Mouse (Mus musculus): ENCODE results near the gene Acta2. TPM values are rescaled to one million over a fixed set of nuclear protein-coding genes. Genes with fewer than 3 reads are reported as not detected.
"Not testable (repeated sequence)": the region's sequence is repeated elsewhere in the genome, so short reads cannot be mapped to it uniquely, and the experiment has no call there.

Acta2 gene
- polyA plus RNA-seq, 1 experiment = 39.0 TPM

GRCm38 (mm10) chr19:34212489-34213250, 42.7 kb downstream of the Acta2 start:
- no peak for TF ChIP-seq CTCF (IDR thresholded peaks at IDR 0.05; ENCODE audit: extremely low read depth, insufficient read depth, low read length)
- TF ChIP-seq POLR2A (IDR thresholded peaks at IDR 0.05; ENCODE audit: extremely low read depth, insufficient read depth, low read length) = no peak
- peaks cover 1% of the 10 kb centered on the region for H3K4me1 ChIP-seq (ENCODE audit: control insufficient read depth, insufficient read depth, low read length)
- H3K4me3 ChIP-seq (ENCODE audit: insufficient read depth, low read length) = no peak overlapping the region
- H3K27ac ChIP-seq (ENCODE audit: insufficient read depth, low read length) = no peak overlapping the region

DNA sequence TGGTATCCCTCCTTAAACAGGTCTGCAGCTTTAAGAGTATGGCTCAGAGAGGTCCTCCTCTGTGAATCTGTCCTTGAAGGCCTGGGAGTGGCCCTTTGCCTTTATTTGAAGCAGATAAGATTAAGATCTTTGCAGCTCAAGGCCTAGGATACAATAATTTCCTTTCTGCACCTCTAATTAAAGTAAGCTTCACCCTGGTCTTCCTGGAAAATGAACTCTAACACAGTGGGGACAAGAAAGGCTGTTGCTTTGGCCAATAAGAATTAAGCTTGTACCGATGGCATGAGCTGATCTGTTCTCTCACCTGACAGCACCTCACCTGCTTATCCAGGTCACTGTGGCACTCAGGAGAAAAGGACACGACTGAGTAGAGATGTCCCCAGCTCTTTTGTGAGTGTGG, 44.5 kb downstream of the Acta2 start:
- no peak overlapping the region for H3K4me3 ChIP-seq (ENCODE audit: insufficient read depth, low read length)
- H3K27ac ChIP-seq (ENCODE audit: insufficient read depth, low read length) = no peak overlapping the region
- TF ChIP-seq CTCF (IDR thresholded peaks at IDR 0.05; ENCODE audit: extremely low read depth, insufficient read depth, low read length) (no peak), POLR2A (IDR thresholded peaks at IDR 0.05; ENCODE audit: extremely low read depth, insufficient read depth, low read length) (no peak)
- peaks cover 2% of the 10 kb centered on the region; the same call in 1 of the 2 replicates for H3K4me1 ChIP-seq (ENCODE audit: control insufficient read depth, insufficient read depth, low read length)

DNA sequence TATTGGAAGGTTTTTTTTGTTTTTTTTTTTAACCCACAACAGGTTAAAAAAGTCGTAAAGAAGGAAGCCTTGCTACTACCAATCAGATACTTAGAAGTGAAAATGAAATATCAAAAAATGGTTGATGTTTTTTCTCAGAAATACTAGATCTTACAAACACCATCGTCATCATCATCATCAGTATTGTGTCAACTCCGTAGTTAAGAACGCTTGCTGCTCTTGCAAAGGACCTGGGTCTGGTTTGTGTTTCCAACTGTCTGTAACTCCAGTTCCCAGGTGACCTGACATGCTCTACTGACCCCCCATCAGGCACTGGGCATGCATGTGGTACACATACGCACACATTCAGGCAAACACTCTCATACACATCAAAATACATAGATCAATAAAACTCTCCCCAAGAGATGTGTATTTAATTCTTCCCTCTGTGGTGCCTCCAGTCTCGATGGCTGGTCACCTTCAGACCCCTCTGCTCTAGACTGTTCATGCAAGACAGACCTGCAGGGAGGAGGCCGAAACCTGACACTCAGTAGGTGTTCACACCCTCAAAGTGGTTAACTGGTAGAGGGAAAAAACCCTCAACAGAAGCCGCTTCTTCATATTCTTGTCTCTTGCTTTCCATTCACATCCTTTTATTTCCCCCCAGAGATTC, 45.3 kb downstream of the Acta2 start:
- TF ChIP-seq CTCF (IDR thresholded peaks at IDR 0.05; ENCODE audit: extremely low read depth, insufficient read depth, low read length) = no peak
- no peak for TF ChIP-seq POLR2A (IDR thresholded peaks at IDR 0.05; ENCODE audit: extremely low read depth, insufficient read depth, low read length)
- Histone ChIP-seq H3K4me1 (ENCODE audit: control insufficient read depth, insufficient read depth, low read length) (peaks cover 2% of the 10 kb centered on the region; the same call in 1 of the 2 replicates), H3K27ac (ENCODE audit: insufficient read depth, low read length) (no peak overlapping the region), H3K4me3 (ENCODE audit: insufficient read depth, low read length) (no peak overlapping the region)

- Histone ChIP-seq H3K4me3 (ENCODE audit: insufficient read depth, low read length) (no peak overlapping the region), H3K4me1 (ENCODE audit: control insufficient read depth, insufficient read depth, low read length) (peaks cover 2% of the 10 kb centered on the region; the same call in 1 of the 2 replicates), H3K27ac (ENCODE audit: insufficient read depth, low read length) (no peak overlapping the region)
- TF ChIP-seq POLR2A (IDR thresholded peaks at IDR 0.05; ENCODE audit: extremely low read depth, insufficient read depth, low read length) (no peak), CTCF (IDR thresholded peaks at IDR 0.05; ENCODE audit: extremely low read depth, insufficient read depth, low read length) (no peak)
These were observed 46.4 kb downstream of the Acta2 start for GRCm38 (mm10) chr19:34209031-34209430.

DNA sequence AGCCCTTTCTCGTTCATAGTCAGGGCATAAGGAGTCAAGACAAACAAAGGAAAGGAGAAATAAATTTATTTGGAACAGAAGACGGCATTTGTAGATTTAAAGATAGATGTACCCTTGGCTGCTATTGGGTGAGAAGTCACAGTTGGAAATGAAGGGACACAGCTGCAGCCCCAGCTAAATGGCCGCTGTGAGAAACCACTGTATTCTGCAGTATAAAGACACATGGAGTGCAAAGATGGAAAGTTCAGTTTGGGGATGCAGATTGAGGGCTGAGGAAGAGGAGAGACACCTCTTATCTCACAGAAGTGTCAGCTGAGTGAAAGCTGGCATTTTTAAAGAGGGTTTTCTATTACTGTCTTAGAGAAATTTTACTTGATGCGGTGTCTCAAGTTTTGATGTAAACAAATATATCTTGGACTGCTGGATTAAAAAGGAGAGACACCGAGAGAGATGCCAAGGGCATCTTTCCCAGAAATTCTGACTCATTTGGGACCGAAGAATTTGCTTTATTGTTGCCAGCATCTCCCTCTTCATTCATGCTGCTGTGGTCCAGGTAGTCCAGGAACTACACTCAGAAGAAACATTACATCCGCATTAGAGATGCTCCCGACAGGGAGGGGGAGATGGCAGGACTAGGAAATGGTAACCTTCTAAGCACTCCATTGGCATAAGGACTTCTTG, 48.5 kb downstream of the Acta2 start:
- H3K4me1 ChIP-seq (ENCODE audit: control insufficient read depth, insufficient read depth, low read length) = peaks cover 2% of the 10 kb centered on the region; the same call in 1 of the 2 replicates
- H3K4me3 ChIP-seq (ENCODE audit: insufficient read depth, low read length) = no peak overlapping the region
- TF ChIP-seq POLR2A (IDR thresholded peaks at IDR 0.05; ENCODE audit: extremely low read depth, insufficient read depth, low read length) (no peak), CTCF (IDR thresholded peaks at IDR 0.05; ENCODE audit: extremely low read depth, insufficient read depth, low read length) (no peak)
- H3K27ac ChIP-seq (ENCODE audit: insufficient read depth, low read length) = no peak overlapping the region

DNA sequence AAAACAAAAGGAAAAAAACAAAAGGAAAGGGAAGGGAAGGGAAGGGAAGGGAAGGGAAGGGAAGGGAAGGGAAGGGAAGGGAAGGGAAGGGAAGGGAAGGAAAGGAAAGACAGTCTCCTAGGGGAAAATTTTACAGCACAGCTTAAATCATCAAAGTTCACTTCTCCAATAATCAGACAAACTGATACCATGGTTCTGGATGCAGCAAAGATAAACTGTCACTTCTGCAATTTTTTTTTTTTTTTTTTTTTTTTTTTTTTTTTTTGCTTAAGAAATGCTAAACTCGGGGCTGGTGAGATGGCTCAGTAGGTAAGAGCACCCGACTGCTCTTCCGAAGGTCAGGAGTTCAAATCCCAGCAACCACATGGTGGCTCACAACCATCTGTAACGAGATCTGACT, 49.3 kb downstream of the Acta2 start:
- not testable (repeated sequence) for H3K4me1 ChIP-seq (ENCODE audit: control insufficient read depth, insufficient read depth, low read length); H3K27ac ChIP-seq (ENCODE audit: insufficient read depth, low read length); H3K4me3 ChIP-seq (ENCODE audit: insufficient read depth, low read length)

DNA sequence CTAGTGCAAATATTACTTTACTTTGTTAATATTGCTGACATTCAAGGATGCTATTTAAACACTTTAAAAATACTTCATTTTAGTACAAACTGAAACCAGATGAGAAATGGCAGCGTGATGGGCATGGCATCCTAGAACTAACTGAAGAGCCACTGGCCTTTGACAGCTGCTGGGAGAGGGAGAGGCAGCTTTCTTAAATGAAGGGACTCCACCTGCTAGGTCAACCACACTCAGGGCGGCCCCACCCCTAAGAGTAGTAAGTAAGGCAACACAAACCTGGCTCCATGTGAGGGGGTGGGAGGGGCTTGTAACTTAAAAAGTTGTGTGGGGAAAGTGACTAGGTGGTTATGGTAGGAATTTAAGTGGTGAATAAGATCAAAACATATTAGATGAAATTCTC, 52.7 kb downstream of the Acta2 start:
- Histone ChIP-seq H3K4me3 (ENCODE audit: insufficient read depth, low read length) (no peak overlapping the region), H3K27ac (ENCODE audit: insufficient read depth, low read length) (no peak overlapping the region), H3K4me1 (ENCODE audit: control insufficient read depth, insufficient read depth, low read length) (peaks cover 2% of the 10 kb centered on the region; the same call in 1 of the 2 replicates)
- TF ChIP-seq CTCF (IDR thresholded peaks at IDR 0.05; ENCODE audit: extremely low read depth, insufficient read depth, low read length) (no peak), POLR2A (IDR thresholded peaks at IDR 0.05; ENCODE audit: extremely low read depth, insufficient read depth, low read length) (no peak)

GRCm38 (mm10) chr19:34199488-34199887, 55.9 kb downstream of the Acta2 start:
- no peak overlapping the region for H3K4me3 ChIP-seq (ENCODE audit: insufficient read depth, low read length)
- no peak overlapping the region for H3K27ac ChIP-seq (ENCODE audit: insufficient read depth, low read length)
- peaks cover 2% of the 10 kb centered on the region; the same call in 1 of the 2 replicates for H3K4me1 ChIP-seq (ENCODE audit: control insufficient read depth, insufficient read depth, low read length)
- no peak for TF ChIP-seq POLR2A (IDR thresholded peaks at IDR 0.05; ENCODE audit: extremely low read depth, insufficient read depth, low read length)
- TF ChIP-seq CTCF (IDR thresholded peaks at IDR 0.05; ENCODE audit: extremely low read depth, insufficient read depth, low read length) = no peak

DNA sequence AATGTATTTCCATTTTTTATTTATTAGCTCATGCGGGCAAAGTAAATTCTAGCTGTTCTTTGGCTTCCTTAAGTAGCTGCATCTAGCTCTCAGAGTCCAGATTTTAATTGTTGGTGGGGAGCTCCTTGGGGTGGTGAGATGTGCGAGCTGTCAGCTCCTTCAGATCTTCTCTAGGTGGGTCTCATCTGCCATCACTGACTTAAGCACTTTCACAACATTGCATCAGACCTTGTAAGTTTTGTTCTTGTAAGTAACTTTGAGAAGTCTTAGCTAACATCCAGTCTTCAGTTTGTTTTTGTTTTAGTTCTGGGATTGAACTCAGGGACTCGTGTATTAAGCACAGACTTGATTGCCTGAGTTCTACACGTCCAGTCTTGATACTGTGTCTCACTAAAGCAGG, 56.5 kb downstream of the Acta2 start:
- H3K4me1 ChIP-seq (ENCODE audit: control insufficient read depth, insufficient read depth, low read length) = peaks cover 2% of the 10 kb centered on the region; the same call in 1 of the 2 replicates
- H3K4me3 ChIP-seq (ENCODE audit: insufficient read depth, low read length) = no peak overlapping the region
- no peak overlapping the region for H3K27ac ChIP-seq (ENCODE audit: insufficient read depth, low read length)
- no peak for TF ChIP-seq POLR2A (IDR thresholded peaks at IDR 0.05; ENCODE audit: extremely low read depth, insufficient read depth, low read length)
